In the genomic region with DNA sequence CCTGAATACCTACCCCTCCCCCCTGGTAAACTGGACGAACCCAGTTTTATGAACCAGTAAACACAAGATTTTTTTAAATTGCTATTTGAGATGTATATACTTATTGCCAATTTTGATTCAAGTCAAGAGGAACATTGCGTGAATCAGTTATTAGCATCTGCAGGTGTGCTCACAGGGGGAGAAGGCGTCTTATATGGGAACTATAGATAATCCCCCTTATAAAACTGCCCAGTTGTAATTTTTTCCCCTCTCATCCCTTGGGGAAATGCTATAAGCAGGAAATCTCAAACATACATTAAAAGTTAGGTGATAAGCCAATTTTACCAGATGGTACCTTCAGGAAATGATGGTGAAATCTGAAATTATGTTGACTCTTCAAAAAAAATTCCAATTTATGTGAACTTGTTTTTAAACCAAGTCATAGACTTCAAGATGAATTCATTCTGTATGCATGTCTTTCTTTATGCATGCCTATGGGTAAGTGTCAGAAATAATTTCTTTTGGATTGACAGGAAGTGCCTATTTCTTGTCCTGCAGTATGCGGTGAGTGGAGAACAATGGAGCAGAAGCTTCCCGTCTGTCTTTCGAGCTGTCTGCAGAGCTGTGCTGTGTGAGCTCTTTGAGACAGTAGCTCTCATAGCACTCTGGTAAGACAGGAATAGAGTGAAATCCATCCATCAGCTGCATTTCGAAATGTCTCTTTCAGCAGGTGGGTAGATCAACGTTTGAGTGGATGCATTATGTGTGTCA, we compare ENCODE assay signal across 19 mouse cellular contexts.
A peak's percentile ranks its signal among the peaks of the same experiment; 100 is the strongest.
DNase-seq lines count a peak whose midpoint lies in the region; ATAC-seq lines count a peak whose summit lies in the region.
"Had no signal": no experiment of that assay in that cellular context is flagged by ENCODE, and none has a peak within 500 bp of the region (broad histone marks: within the 10 kb centered on the region; RNA-seq: fewer than 3 reads in every experiment).

No protein-coding gene starts in this region.

- DNase-seq in forebrain, embryonic 10.5 days (ENCODE audit: extremely low spot score, low spot score) = no peak
- no peak for DNase-seq in lung, postnatal 14 days
- peak; percentile 7 for DNase-seq in 3T3-L1 (ENCODE audit: low read depth, low spot score)
- DNase-seq in brain, embryonic 18.5 days (ENCODE audit: low read depth, low spot score) = peak; percentile 8
- no peak for DNase-seq in kidney, postnatal 4 days
- DNase-seq: cerebellum, adult 8-10 months; kidney, adult 8-10 months; liver; right cerebral cortex, postnatal 4 days; thymus, postnatal 25 days had no signal

- ATAC-seq in forebrain, embryonic 13.5 days = peak; percentile 60; the same call in 1 of the 2 replicates
- 0 out of 2 replicates have a peak, but pooled peaks have one; percentile 16 for ATAC-seq in lung, embryonic 15.5 days (ENCODE audit: borderline replicate concordance, extremely low read depth, low FRiP score, low TSS enrichment)
- no peak for ATAC-seq in megakaryocyte, adult 5-6 weeks (ENCODE audit: poor library complexity, severe bottlenecking)

- 77% methylated on average over 8 of the region's 8 CpGs for WGBS in forebrain, embryonic 13.5 days
- 84% methylated on average over 8 of the region's 8 CpGs for WGBS in forebrain, embryonic 10.5 days
- WGBS in lung, embryonic 15.5 days = 58% methylated on average over 8 of the region's 8 CpGs

- no peaks in the 10 kb centered on the region for H3K9me3 ChIP-seq in forebrain, embryonic 13.5 days (replicated peaks)
- no peaks in the 10 kb centered on the region for H3K9me3 ChIP-seq in forebrain, embryonic 10.5 days
- no peaks in the 10 kb centered on the region for H3K9me3 ChIP-seq in lung, embryonic 15.5 days
- H3K9me3 ChIP-seq: embryonic facial prominence, embryonic 13.5 days; heart, embryonic 10.5 days; hindbrain, embryonic 10.5 days; midbrain, embryonic 12.5 days had no signal

- H3K27me3 ChIP-seq in forebrain, embryonic 13.5 days = no peaks in the 10 kb centered on the region
- H3K27me3 ChIP-seq in forebrain, embryonic 10.5 days (ENCODE audit: poor library complexity, severe bottlenecking) = no peaks in the 10 kb centered on the region
- H3K27me3 ChIP-seq in lung, embryonic 15.5 days = no peaks in the 10 kb centered on the region
- H3K27me3 ChIP-seq: CH12.LX; embryonic facial prominence, embryonic 13.5 days; midbrain, embryonic 12.5 days had no signal

- no peak overlapping the region for H3K9ac ChIP-seq in forebrain, embryonic 13.5 days
- H3K9ac ChIP-seq in lung, embryonic 15.5 days = no peak overlapping the region
- H3K9ac ChIP-seq: embryonic facial prominence, embryonic 13.5 days; midbrain, embryonic 12.5 days had no signal

- H3K4me1 ChIP-seq in forebrain, embryonic 13.5 days = peaks cover 11% of the 10 kb centered on the region
- no peaks in the 10 kb centered on the region for H3K4me1 ChIP-seq in forebrain, embryonic 10.5 days
- peaks cover 14% of the 10 kb centered on the region for H3K4me1 ChIP-seq in lung, embryonic 15.5 days
- H3K4me1 ChIP-seq: heart, embryonic 10.5 days; hindbrain, embryonic 10.5 days; midbrain, embryonic 12.5 days had no signal

- no peak overlapping the region for H3K4me2 ChIP-seq in forebrain, embryonic 13.5 days
- H3K4me2 ChIP-seq in lung, embryonic 15.5 days = peak overlapping the region; percentile 20; the same call in 1 of the 2 replicates
- H3K4me2 ChIP-seq: embryonic facial prominence, embryonic 13.5 days; midbrain, embryonic 12.5 days had no signal

- no peak overlapping the region for H3K27ac ChIP-seq in forebrain, embryonic 13.5 days
- H3K27ac ChIP-seq in forebrain, embryonic 10.5 days = no peak overlapping the region
- no peak overlapping the region for H3K27ac ChIP-seq in lung, embryonic 15.5 days
- H3K27ac ChIP-seq: heart, embryonic 10.5 days; hindbrain, embryonic 10.5 days; macrophage; midbrain, embryonic 12.5 days had no signal

- H3K36me3 ChIP-seq in forebrain, embryonic 13.5 days (ENCODE audit: poor library complexity, severe bottlenecking) = no peaks in the 10 kb centered on the region
- H3K36me3 ChIP-seq in forebrain, embryonic 10.5 days (replicated peaks) = no peaks in the 10 kb centered on the region
- no peaks in the 10 kb centered on the region for H3K36me3 ChIP-seq in lung, embryonic 15.5 days
- H3K36me3 ChIP-seq: embryonic facial prominence, embryonic 13.5 days; heart, embryonic 10.5 days; hindbrain, embryonic 10.5 days; midbrain, embryonic 12.5 days had no signal

- no peak overlapping the region for H3K4me3 ChIP-seq in forebrain, embryonic 13.5 days
- no peak overlapping the region for H3K4me3 ChIP-seq in forebrain, embryonic 10.5 days
- no peak overlapping the region for H3K4me3 ChIP-seq in lung, embryonic 15.5 days
- H3K4me3 ChIP-seq: embryonic facial prominence, embryonic 13.5 days; heart, embryonic 10.5 days; hindbrain, embryonic 10.5 days; midbrain, embryonic 12.5 days had no signal

Comparison
In these comparisons a context has a peak if more than half of its experiments do, and no peak if none do; other contexts are left out.
1. DNase-seq: peak in 3T3-L1 (single experiment) and brain, embryonic 18.5 days (single experiment); none in forebrain, embryonic 10.5 days (single experiment), lung, postnatal 14 days (single experiment) and kidney, postnatal 4 days (0 of 2).